Mouse (Mus musculus) myocyte (in vitro differentiated cells): Measurements from ENCODE around the gene Stn1. TPM values are rescaled to one million over a fixed set of nuclear protein-coding genes. Genes with fewer than 3 reads are reported as not detected.

Experiments used
- H3K27me3 ChIP-seq: one replicate; pipeline ENCODE4 v1.6.1; 2011; ENCODE audit not compliant: control insufficient read depth, insufficient read depth, insufficient read length
- H3K36me3 ChIP-seq: one replicate; pipeline ENCODE4 v1.6.1; 2011; ENCODE audit not compliant: control insufficient read depth, insufficient read depth
- H3K4me2 ChIP-seq: one replicate; pipeline ENCODE4 v1.6.1; 2011; ENCODE audit warnings: low read depth, control low read depth
- H3K4me3 ChIP-seq: one replicate; pipeline ENCODE4 v1.5.1; 2011; ENCODE audit warnings: mild to moderate bottlenecking, control low read depth, moderate library complexity
- H3K79me2 ChIP-seq: one replicate; pipeline ENCODE4 v1.6.1; 2011; ENCODE audit not compliant: control insufficient read depth, insufficient read depth
- H3ac ChIP-seq: one replicate; pipeline ENCODE4 v1.6.1; 2011; ENCODE audit not compliant: control insufficient read depth, insufficient read length
- CEBPB ChIP-seq: IDR thresholded peaks from 2 replicates; pipeline ENCODE4 v1.6.1; 2011; ENCODE audit warnings: mild to moderate bottlenecking, moderate library complexity; ENCODE audit not compliant: poor library complexity, insufficient read depth, severe bottlenecking
- E2F4 ChIP-seq: IDR thresholded peaks from one replicate; pipeline ENCODE4 v1.6.1; 2011; ENCODE audit warnings: mild to moderate bottlenecking, control low read depth, moderate library complexity; ENCODE audit not compliant: insufficient read depth
- MAX ChIP-seq: IDR thresholded peaks from one replicate; pipeline ENCODE4 v1.6.1; 2011; ENCODE audit warnings: low read depth, mild to moderate bottlenecking, control low read depth
- MYOD1 ChIP-seq, 3 experiments: IDR thresholded peaks; one replicate each; pipeline ENCODE4 v1.6.1; 2011; ENCODE audit warnings: control low read depth in 2 of 3, low read depth in 2 of 3, mild to moderate bottlenecking in 2 of 3, moderate library complexity in 1 of 3; ENCODE audit not compliant: insufficient read length in 2 of 3, control insufficient read depth in 1 of 3
- MYOG ChIP-seq, 3 experiments: IDR thresholded peaks; one replicate each; pipeline ENCODE4 v1.6.1; 2011; ENCODE audit warnings: control low read depth in 2 of 3, low read depth in 2 of 3, mild to moderate bottlenecking in 2 of 3; ENCODE audit not compliant: insufficient read length in 2 of 3, control insufficient read depth in 1 of 3, insufficient read depth in 1 of 3
- POLR2A ChIP-seq: IDR thresholded peaks from one replicate; pipeline ENCODE4 v1.6.1; 2011; ENCODE audit warnings: low read depth, mild to moderate bottlenecking, control low read depth, moderate library complexity; ENCODE audit not compliant: insufficient read length
- POLR2AphosphoS2 ChIP-seq: IDR thresholded peaks from one replicate; pipeline ENCODE4 v1.6.1; 2011; ENCODE audit warnings: low read depth, control low read depth; ENCODE audit not compliant: insufficient read length
- REST ChIP-seq: IDR thresholded peaks from one replicate; pipeline ENCODE4 v1.6.1; 2011; ENCODE audit warnings: mild to moderate bottlenecking, control low read depth, moderate library complexity; ENCODE audit not compliant: insufficient read depth, insufficient read length
- SRF ChIP-seq: IDR thresholded peaks from one replicate; pipeline ENCODE4 v1.6.1; 2011; ENCODE audit warnings: low read depth; ENCODE audit not compliant: control insufficient read depth, insufficient read length
- TCF12 ChIP-seq: IDR thresholded peaks from one replicate; pipeline ENCODE4 v1.6.1; 2011; ENCODE audit warnings: mild to moderate bottlenecking, control low read depth; ENCODE audit not compliant: poor library complexity, insufficient read depth, severe bottlenecking
- TCF3 ChIP-seq: IDR thresholded peaks from one replicate; pipeline ENCODE4 v1.6.1; 2011; ENCODE audit warnings: low read depth, control low read depth; ENCODE audit not compliant: insufficient read length
- USF1 ChIP-seq: IDR thresholded peaks from one replicate; pipeline ENCODE4 v1.6.1; 2011; ENCODE audit warnings: low read depth, mild to moderate bottlenecking, control low read depth, moderate library complexity
- polyA plus RNA-seq: library from polyadenylated mRNA; unstranded; fragments of >200 nt; fragmentation: generic; extraction: Trizol; gene quantifications from one replicate; pipeline ENCODE4 v1.2.1, GENCODE M21; 2012; ENCODE audit warnings: missing spikeins

Stn1 gene
- polyA plus RNA-seq, 1 experiment: 43.9 TPM

DNA sequence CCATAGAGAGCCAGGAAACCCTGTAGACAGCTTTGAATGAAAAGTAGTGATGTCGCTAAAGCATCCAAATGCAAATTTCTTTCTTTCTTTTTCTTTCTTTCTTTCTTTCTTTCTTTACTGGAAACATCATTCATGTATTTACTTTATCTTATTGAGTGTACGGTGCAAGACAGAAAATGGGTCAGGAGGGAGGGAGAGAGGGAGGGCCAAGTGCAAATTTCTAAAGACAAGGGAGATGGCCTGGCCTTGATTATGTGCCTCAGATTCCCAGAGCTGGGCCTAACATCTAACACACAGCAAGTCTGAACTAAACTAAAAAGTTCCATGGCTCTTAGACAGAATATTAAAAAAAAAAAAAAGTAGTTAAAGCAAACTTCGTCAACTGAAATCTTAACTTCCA is 63.9 kb downstream of the Stn1 start:
- Histone ChIP-seq H3ac (no peak overlapping the region), H3K79me2 (no peaks in the 10 kb centered on the region), H3K4me2 (no peak overlapping the region), H3K4me3 (no peak overlapping the region), H3K36me3 (no peaks in the 10 kb centered on the region), H3K27me3 (no peaks in the 10 kb centered on the region)
- TF ChIP-seq POLR2A: no peak

DNA sequence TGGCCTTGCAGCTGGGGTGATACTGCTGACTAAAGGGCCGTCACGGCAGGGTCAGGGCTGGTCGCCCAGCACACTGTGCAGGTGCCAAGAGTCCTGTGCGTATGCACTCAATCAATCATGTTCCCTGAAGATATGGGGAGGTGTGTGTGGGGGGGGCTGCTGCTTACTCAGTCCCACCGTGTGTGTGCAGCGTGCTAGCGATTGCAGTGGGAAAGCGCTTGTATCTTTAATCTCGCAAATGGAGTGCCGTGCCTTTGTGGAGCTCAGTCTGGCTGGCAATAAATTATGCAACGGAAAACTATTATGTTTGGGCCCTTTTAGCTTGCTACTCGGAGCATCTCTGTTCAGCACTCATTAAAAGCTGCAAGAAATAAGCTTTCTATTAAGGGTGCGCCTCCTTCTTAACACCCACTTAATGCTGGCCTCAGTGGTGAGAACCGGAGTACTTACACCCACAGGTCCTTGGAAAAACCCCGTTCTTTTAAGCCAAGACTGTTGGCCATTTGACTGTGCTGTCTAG is 64.4 kb downstream of the Stn1 start:
- no peaks in the 10 kb centered on the region for H3K36me3 ChIP-seq
- H3K27me3 ChIP-seq: no peaks in the 10 kb centered on the region
- H3K79me2 ChIP-seq: no peaks in the 10 kb centered on the region
- H3K4me2 ChIP-seq: no peak overlapping the region
- no peak for TF ChIP-seq POLR2A
- no peak for TF ChIP-seq USF1
- TF ChIP-seq CEBPB: no peak
- no peak for TF ChIP-seq POLR2AphosphoS2
- no peak for TF ChIP-seq MYOG (IDR thresholded peaks at IDR 0.05; ENCODE audit: control insufficient read depth in 1 of 3, insufficient read depth in 1 of 3, insufficient read length in 2 of 3, low read depth in 2 of 3)
- H3K4me3 ChIP-seq: no peak overlapping the region
- H3ac ChIP-seq: no peak overlapping the region

DNA sequence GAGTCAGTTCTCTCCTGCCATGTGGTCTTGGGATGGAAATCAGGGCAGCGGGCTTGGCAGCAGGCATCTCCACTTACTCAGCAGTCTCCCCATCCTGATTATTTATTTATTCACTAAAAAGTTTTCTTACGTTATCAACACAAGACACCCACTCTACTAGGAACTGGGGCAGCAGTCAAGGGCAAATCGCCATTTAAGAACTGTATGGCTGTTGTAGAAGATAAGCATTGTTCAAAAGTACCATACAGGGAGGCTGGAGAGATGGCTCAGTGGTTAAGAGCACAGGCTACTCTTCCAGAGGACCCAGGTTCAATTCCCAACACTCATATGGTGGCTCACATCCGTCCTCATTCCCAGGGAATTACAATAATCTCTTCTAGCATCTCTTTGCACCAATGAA is 65.5 kb downstream of the Stn1 start:
- Histone ChIP-seq H3ac (no peak overlapping the region), H3K4me3 (no peak overlapping the region), H3K36me3 (no peaks in the 10 kb centered on the region), H3K79me2 (no peaks in the 10 kb centered on the region), H3K27me3 (no peaks in the 10 kb centered on the region), H3K4me2 (no peak overlapping the region)
- TF ChIP-seq POLR2AphosphoS2: no peak
- TF ChIP-seq USF1: no peak
- no peak for TF ChIP-seq TCF3
- no peak for TF ChIP-seq MAX
- TF ChIP-seq REST: no peak
- no peak for TF ChIP-seq E2F4
- no peak for TF ChIP-seq POLR2A
- TF ChIP-seq SRF: no peak
- no peak for TF ChIP-seq TCF12
- no peak for TF ChIP-seq CEBPB
- no peak for TF ChIP-seq MYOD1 (IDR thresholded peaks at IDR 0.05; ENCODE audit: control insufficient read depth in 1 of 3, insufficient read length in 2 of 3, low read depth in 2 of 3)
- TF ChIP-seq MYOG (IDR thresholded peaks at IDR 0.05; ENCODE audit: control insufficient read depth in 1 of 3, insufficient read depth in 1 of 3, insufficient read length in 2 of 3, low read depth in 2 of 3): no peak

DNA sequence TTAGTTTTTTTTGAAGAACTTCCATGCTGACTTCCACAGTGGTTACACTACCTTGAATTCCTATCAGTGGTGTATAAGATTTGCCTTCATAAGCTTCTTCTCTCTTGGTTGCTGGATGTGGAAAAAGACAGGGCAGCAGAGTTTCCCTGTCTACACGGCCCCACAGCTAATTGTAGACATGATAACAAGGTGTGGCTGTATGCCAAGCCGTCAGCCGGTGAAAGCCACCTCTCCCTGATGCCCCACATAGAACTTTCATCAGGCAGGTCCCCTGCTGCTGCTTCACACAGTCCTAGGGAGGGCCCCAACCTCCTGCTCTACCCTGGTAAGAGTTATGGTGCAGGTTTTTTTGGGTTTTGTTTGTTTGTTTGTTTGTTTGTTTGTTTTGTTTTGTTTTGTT is 68.6 kb downstream of the Stn1 start:
- Histone ChIP-seq H3K4me2 (no peak overlapping the region), H3K79me2 (no peaks in the 10 kb centered on the region), H3K36me3 (no peaks in the 10 kb centered on the region), H3K27me3 (no peaks in the 10 kb centered on the region), H3ac (no peak overlapping the region), H3K4me3 (no peak overlapping the region)
- no peak for TF ChIP-seq MAX

DNA sequence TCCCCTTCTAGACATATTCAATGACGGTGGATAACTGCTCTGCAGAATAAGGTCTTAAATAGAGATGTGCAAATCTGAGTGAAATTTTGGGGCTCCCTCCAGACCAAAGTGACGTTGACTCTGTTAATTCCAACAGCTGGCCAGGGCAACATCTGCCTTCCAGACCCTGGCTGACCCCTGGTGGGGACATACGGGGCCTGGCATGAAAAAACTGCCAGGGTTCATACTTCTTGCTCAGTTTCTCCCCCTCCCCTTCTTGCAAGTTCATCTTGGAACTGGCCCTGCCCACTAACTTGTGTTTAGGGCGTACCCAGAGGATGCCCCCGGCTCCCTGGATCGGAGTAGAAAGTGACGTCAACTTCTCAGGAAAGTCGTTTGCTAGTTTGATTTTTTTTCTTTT is 70.5 kb downstream of the Stn1 start:
- TF ChIP-seq MAX (no peak), MYOG (IDR thresholded peaks at IDR 0.05; ENCODE audit: control insufficient read depth in 1 of 3, insufficient read depth in 1 of 3, insufficient read length in 2 of 3, low read depth in 2 of 3) (no peak), MYOD1 (IDR thresholded peaks at IDR 0.05; ENCODE audit: control insufficient read depth in 1 of 3, insufficient read length in 2 of 3, low read depth in 2 of 3) (no peak), POLR2A (no peak), TCF3 (no peak)
- H3K4me2 ChIP-seq: no peak overlapping the region
- no peaks in the 10 kb centered on the region for H3K36me3 ChIP-seq
- no peak overlapping the region for H3ac ChIP-seq
- H3K4me3 ChIP-seq: no peak overlapping the region
- H3K27me3 ChIP-seq: no peaks in the 10 kb centered on the region
- peaks cover 18% of the 10 kb centered on the region for H3K79me2 ChIP-seq

DNA sequence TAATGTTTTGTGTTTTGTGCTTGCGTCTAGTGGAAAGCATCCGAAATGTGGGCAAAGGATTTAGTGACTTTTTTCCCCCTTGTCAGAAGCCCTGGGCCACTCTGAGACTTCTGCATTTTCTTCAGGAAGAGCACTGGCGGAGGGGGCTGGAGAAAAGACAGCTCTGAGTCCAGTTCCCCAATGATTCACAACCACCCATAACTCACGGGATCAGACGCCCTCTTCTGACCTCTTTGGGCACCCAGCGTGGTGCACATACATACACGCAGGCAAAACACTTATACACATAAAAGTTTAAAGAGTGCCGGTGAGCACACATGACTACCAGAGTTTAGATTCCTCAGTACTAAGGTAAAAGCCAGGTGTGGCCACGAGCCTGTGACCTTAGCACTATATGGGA is 71.8 kb downstream of the Stn1 start:
- no peak overlapping the region for H3K4me2 ChIP-seq
- no peaks in the 10 kb centered on the region for H3K36me3 ChIP-seq
- no peak overlapping the region for H3ac ChIP-seq
- no peaks in the 10 kb centered on the region for H3K27me3 ChIP-seq
- TF ChIP-seq TCF3 (no peak), E2F4 (no peak), POLR2AphosphoS2 (no peak), CEBPB (no peak), MYOD1 (IDR thresholded peaks at IDR 0.05; ENCODE audit: control insufficient read depth in 1 of 3, insufficient read length in 2 of 3, low read depth in 2 of 3) (no peak), SRF (no peak), MYOG (IDR thresholded peaks at IDR 0.05; ENCODE audit: control insufficient read depth in 1 of 3, insufficient read depth in 1 of 3, insufficient read length in 2 of 3, low read depth in 2 of 3) (no peak), REST (no peak), TCF12 (no peak), MAX (no peak), POLR2A (no peak), USF1 (no peak)
- H3K79me2 ChIP-seq: peaks cover 31% of the 10 kb centered on the region
- peak overlapping the region; percentile 98 for H3K4me3 ChIP-seq
